In the genomic region with DNA sequence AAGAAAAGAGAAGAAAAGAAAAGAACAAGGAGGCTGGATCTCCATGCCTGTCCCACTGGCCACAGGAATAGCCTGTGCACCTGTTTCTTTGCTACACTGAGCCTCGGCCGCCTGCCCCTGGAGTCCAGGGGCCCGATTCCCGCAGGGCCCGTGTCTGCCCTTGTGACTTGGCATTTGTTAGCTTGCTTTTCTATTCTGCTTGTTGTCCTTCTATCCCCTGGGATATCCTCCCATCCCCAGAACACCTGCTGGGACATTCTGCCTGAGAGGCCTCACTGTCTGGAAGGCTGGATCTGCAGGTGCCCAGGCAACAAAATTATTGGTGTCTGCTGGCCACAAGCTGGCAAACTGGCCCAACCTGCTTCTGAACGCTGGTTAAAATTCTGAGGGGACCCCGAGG, we compare ENCODE assay signal across 18 mouse cellular contexts. TPM values are rescaled to one million over a fixed set of nuclear protein-coding genes. Genes with fewer than 3 reads are reported as not detected.
DNase-seq lines count a peak whose midpoint lies in the region; ATAC-seq and TF ChIP-seq lines count a peak whose summit lies in the region.
"Had no signal": no experiment of that assay in that cellular context is flagged by ENCODE, and none has a peak within 500 bp of the region (broad histone marks: within the 10 kb centered on the region; RNA-seq: fewer than 3 reads in every experiment).

No protein-coding gene starts in this region.

- 88% methylated on average over 7 of the region's 7 CpGs for WGBS in liver, embryonic 16.5 days (ENCODE audit: insufficient replicate concordance)

- H3K27me3 ChIP-seq in liver, embryonic 16.5 days (ENCODE audit: control insufficient read depth, insufficient read depth, low read depth, low read length), result no peaks in the 10 kb centered on the region
- H3K27me3 ChIP-seq: intestine, embryonic 15.5 days; Patski had no signal

- H3K27ac ChIP-seq in gastrocnemius, adult 2 months, result peak overlapping the region; percentile 96
- peak overlapping the region; percentile 97 for H3K27ac ChIP-seq in left cerebral cortex, adult 2 months
- peak overlapping the region; percentile 46; the same call in 1 of the 2 replicates for H3K27ac ChIP-seq in liver, embryonic 16.5 days (ENCODE audit: low read length)
- H3K27ac ChIP-seq: embryonic facial prominence, embryonic 12.5 days; hindbrain, embryonic 12.5 days; intestine, embryonic 15.5 days; midbrain, embryonic 10.5 days had no signal

- no peak for ATAC-seq in liver, embryonic 16.5 days (ENCODE audit: low read depth)
- ATAC-seq: activated CD4-positive, CD25-positive, alpha-beta regulatory T cell, adult 4 months; intestine, embryonic 15.5 days; Patski had no signal

- H3K4me2 ChIP-seq in liver, embryonic 16.5 days (ENCODE audit: low read depth, low read length), result 0 out of 2 replicates have a peak overlapping the region, but pooled peaks have one; percentile 1
- H3K4me2 ChIP-seq: embryonic facial prominence, embryonic 12.5 days; hindbrain, embryonic 12.5 days; intestine, embryonic 15.5 days had no signal

- intact Hi-C loops in gastrocnemius, adult 2 months (cut with DNase I), result no loop called here
- intact Hi-C loops in gastrocnemius, postnatal 36 days (cut with DNase I), result loop anchor here (5.0 kb wide), 2 partner anchors 99 to 101 kb away; no protein-coding TSS in a partner anchor
- intact Hi-C loops in left cerebral cortex, adult 2 months (cut with DNase I), result loop anchor here (5.0 kb wide), 2 partner anchors 84 to 99 kb away; no protein-coding TSS in a partner anchor

- peaks cover 13% of the 10 kb centered on the region for H3K36me3 ChIP-seq in liver, embryonic 16.5 days (ENCODE audit: control insufficient read depth, insufficient read depth)
- H3K36me3 ChIP-seq: embryonic facial prominence, embryonic 12.5 days; hindbrain, embryonic 12.5 days; intestine, embryonic 15.5 days; midbrain, embryonic 10.5 days had no signal

- no peak for TF ChIP-seq CTCF in gastrocnemius, adult 2 months (IDR thresholded peaks at IDR 0.05)
- TF ChIP-seq CTCF in left cerebral cortex, adult 2 months (IDR thresholded peaks at IDR 0.05), result no peak

- no peak for DNase-seq in gastrocnemius, adult 2 months
- DNase-seq in gastrocnemius, postnatal 36 days, result no peak
- no peak for DNase-seq in left cerebral cortex, adult 2 months (ENCODE audit: extremely low spot score in 1 of 2, low spot score in 2 of 2)
- no peak for DNase-seq in left cerebral cortex, adult 8-10 months (ENCODE audit: low spot score in 2 of 2)
- peak; percentile 57 for DNase-seq in cerebellum, adult 9-10 months
- DNase-seq in lung, adult 18-20 months, result no peak
- DNase-seq: B cell, adult 2 months; kidney, postnatal 36 days; lung, adult 2 months; lung, postnatal 4 days; thymus, postnatal 4 days had no signal

- peak overlapping the region; percentile 89 for H3K4me3 ChIP-seq in gastrocnemius, adult 2 months
- peak overlapping the region; percentile 83; the same call in 1 of the 2 replicates for H3K4me3 ChIP-seq in left cerebral cortex, adult 2 months
- H3K4me3 ChIP-seq in liver, embryonic 16.5 days (ENCODE audit: low read depth, low read length), result no peak overlapping the region
- H3K4me3 ChIP-seq: embryonic facial prominence, embryonic 12.5 days; hindbrain, embryonic 12.5 days; intestine, embryonic 15.5 days; midbrain, embryonic 10.5 days had no signal

- no peaks in the 10 kb centered on the region for H3K9me3 ChIP-seq in liver, embryonic 16.5 days (replicated peaks; ENCODE audit: control insufficient read depth, low read length)
- H3K9me3 ChIP-seq: embryonic facial prominence, embryonic 12.5 days; hindbrain, embryonic 12.5 days; intestine, embryonic 15.5 days; midbrain, embryonic 10.5 days had no signal

- no peak overlapping the region for H3K9ac ChIP-seq in liver, embryonic 16.5 days (ENCODE audit: low read depth, low read length)
- H3K9ac ChIP-seq: embryonic facial prominence, embryonic 12.5 days; hindbrain, embryonic 12.5 days; intestine, embryonic 15.5 days had no signal

- peaks cover 77% of the 10 kb centered on the region for H3K4me1 ChIP-seq in liver, embryonic 16.5 days (ENCODE audit: control insufficient read depth, low read depth, low read length)

RNA-seq across cellular contexts. Expression of gene Mgll, which starts 3.8 kb away (rescaled TPM):
- total RNA-seq in gastrocnemius, adult 2 months (2021), result 10 to 100 TPM; 22.5 to 46.8 TPM
- 10 to 100 TPM; 36.6 to 37.6 TPM for total RNA-seq in gastrocnemius, postnatal 36 days (2021)
- 100 to 1,000 TPM; 185 to 189 TPM for total RNA-seq in left cerebral cortex, adult 2 months (2021)
- total RNA-seq in left cerebral cortex, adult 8-10 months (2022), result 100 to 1,000 TPM; 167 to 184 (median 176) TPM
- 62.3 and 62.4 TPM in 2 replicates for polyA plus RNA-seq in liver, embryonic 16.5 days (2015; fragmentation: Nextera tagmentation; extraction: Ambion mirVana)

Comparison
In these comparisons a context has a peak if more than half of its experiments do, and no peak if none do; other contexts are left out.
1. H3K27ac ChIP-seq: peak in every context shown above with its lines; median percentile 97 in left cerebral cortex, adult 2 months; 96 in gastrocnemius, adult 2 months; 46 in liver, embryonic 16.5 days.